Mouse (Mus musculus): ENCODE measurements around the gene Gars.

Gene Gars

DNA sequence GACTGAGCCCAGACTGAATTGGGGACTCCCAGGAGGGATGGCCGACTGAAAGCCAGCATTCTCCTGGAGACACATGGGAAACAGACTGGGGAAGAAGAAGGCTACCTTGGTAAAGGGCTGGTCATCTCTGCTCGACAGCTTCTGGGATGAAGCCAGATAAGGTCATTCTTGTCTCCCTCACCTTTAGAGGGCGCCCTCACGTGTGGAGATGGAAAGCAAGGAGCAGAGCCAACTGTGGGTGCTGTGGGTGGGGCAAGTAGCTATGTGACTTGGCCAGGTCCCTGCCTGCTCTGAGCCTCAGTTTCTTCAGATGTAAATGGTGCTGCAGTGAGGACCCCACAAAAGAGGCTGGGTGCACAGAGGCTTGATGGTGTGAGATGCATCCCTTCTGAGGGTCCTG is 52.8 kb downstream of the Gars start:
- in situ Hi-C loops (cut with MboI, MseI): no loop called here

DNA sequence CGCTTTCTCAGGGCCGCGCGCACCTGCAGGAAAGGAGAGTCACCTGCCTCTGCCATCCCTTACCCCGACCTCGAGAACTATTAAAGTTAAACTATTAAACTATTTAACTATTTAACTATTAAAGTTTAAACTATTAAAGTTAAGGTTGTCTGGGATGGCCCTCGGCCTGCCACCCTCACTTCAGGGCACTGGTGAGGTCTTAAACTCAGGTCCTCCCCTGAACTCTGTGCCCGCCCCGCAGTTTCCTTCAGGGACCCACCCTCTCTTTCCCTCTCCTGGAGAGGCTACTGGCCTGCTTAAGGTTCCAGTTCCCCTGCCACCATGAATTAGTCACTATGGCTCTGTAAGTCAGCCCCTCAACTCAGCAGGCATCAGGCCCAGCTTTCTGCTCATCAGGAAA is 53.6 kb downstream of the Gars start:
- in situ Hi-C loops (cut with MboI, MseI): no loop called here

DNA sequence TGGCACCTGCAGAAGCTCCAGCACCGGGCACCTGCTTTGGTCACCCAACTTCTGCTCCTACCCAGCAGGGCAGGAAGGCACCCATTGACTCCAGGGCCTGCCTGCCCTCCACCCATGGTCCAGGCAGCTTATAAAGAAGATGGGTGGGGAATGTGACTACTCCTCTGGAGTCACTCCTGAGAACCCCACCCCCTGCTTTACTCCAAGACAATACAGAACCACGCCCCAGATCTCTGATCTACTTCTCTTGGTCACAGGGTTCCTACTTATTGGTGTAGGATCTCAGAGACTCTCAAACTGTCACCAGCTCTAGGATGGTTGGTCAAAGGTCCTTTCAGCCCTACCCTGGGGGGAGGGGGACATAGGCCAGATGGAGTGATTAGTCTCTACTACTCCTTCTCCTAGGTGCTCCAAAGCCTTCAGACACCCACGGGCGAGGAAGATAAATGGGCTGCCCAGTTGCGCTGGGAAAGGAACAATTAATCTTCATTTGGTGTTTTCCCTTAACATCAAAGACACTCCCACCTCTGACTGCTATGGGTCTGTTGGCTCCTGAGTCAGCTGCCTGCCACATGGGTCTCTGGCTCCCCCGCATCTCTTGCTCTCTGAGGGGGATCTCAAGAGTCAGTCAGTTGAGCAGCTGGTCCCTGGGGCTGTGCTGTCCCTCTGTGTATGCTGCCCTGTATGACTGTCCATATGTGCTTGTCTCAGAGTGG is 55.8 kb downstream of the Gars start:
- in situ Hi-C loops (cut with MboI, MseI): no loop called here

DNA sequence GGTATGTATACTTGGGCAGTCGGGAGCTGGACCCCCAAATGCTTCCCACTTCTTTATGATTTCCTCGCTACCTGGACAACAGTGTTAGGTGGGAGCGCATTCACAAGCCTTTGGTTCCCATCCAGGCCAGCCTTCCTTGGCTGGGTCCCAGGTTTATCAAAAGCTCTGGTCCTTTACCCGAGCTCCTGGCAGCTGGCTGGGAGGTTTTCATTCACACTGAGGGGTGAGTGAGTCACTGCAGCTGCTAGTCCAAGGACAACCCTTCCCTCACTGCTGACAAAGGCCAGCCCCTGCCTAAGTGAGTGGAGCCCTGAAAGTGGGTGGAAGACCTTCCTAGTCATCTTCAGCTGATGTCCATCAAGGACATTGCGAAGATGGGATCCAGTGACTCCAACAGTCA is 60.2 kb downstream of the Gars start:
- in situ Hi-C loops (cut with MboI, MseI): no loop called here

DNA sequence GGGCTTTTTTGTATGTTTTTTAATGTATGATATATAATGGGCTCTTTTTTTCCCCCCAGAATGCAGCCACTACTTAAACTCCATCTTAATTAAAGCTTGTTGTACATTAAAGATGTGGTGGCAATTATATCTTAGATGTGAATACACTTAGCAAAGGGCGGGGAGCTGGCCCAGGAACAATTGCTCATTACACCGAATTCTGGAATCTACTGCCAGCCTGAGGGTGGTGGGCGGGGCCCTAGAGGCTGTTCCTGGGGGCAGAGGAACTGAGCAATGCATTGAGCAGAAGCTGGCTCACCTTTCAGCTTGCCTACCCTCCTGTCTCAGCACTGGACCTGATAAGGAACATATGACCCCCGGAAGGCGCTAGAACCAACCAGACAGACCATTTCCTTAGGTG is 60.8 kb downstream of the Gars start:
- in situ Hi-C loops (cut with MboI, MseI): no loop called here

DNA sequence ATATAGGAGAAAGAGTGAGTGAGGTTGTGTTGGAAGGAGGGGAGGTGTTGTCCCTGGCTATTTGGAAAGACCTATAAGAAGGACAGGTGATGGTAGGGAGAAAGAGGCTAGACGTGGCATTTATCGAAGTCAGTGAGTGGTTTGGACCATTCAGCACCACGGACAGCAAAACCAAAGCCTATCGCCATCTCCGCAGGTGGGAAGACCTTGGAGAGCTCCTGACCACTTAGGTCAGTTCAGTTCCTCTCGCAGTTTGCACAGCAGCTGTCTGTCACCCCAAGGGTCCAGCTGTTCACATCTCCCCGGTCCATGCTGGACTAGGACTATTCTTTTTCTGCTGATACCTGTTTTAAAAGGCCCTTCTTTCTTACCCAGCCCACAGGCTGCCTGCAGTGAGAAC is 70.6 kb downstream of the Gars start:
- in situ Hi-C loops (cut with MboI, MseI): no loop called here

DNA sequence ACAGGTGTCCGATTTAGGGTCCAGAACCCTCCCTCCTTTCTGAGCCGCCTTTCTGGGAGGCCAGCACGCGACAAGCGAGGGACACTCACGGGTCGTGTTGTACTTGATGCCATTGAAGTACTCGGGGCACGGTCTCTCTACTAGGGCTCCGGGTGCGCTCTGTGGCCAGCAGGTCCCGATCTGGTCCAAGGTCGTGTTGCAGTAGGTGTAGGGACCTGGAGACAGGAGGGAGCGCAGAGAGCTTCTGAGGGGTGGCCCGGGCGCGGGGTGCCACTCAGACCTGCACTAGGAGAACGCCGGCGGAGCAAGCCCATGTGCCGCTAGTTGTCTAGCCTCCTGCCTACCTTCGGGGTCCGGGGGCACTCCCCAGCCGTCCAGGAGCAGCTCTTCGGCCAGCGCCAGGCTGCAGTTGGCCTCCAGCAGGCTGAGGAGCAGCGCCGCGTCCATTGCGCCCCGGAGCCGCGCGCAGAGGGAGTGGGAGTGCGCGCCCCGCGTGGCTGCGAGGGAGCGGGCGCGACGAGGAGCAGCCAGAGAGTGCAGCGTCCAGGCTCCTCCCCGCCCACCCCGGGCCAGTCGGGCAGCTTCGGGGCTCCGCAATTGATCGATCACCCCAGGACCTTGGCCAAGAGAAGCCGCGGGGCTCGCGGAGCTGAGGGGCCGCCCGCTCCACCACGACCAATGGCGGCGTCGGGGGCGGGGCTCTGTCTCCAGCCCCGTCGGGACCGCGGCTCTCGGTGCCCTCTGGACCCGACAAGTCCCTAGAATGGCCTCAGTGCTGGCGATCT is 79.7 kb downstream of the Gars start:
- in situ Hi-C loops (cut with MboI, MseI): no loop called here

DNA sequence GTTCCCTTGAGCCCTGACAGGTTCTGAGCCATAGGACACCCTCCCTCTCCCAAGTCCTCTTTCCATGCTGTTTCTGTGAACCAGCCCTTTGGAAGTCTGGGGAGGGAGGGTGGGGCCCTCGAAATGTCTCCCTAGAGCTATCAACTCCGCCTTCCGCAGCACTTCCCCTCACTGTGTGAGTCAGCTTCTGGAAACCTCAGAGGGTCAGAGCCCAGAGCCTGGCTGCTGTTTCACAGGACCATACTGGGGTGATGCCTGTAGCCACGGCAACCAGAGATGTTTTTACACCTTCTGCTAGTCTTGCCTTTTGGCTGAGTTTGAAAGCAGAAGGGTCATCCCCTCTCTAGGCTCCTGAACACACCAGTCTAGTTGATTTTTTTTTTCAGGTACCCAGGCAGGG is 85.2 kb downstream of the Gars start:
- in situ Hi-C loops (cut with MboI, MseI): no loop called here

DNA sequence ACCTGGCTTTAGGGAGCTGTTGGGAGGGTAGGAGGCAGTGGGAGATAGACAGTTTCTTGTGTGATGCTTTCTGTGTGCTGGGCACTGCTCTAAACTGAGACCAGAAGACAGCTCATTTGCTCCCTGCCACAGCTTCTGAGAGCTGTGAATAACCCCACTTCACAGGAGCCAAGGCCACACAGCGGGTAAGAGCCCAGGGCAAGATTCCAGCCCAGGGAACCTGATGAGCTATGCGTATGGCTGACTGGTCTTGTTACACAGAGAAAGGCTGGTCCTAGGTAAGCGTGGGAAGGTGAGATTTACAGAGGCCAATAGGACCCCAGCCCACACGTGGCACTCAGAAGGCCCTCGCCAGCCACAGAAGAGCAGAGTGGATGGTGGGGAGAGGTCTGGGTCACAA is 88.8 kb downstream of the Gars start:
- in situ Hi-C loops (cut with MboI, MseI): no loop called here

DNA sequence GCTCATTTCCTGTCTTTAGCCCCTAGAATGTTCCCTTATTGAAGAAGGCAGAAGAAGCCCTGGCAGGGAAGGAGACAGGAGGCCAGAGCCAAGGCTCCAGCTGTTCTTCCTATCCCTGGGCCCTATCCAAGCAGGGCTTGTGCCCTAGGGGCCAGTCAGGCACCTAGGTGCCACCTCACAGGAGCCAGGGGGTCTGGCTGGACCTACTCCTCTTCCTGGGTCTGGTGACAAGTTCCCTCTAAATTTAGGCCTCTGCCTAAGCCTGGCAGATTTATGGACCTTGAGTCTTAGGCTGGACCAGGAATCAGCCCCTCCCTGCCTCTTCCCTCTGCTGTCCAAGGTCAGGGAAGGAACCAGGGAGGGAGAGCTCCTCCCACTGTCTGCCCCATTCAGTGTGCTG is 90.6 kb downstream of the Gars start:
- in situ Hi-C loops (cut with MboI, MseI): no loop called here

Measured in T-helper 17 cell (primary cell).